Comparison of ENCODE assay signal across 16 mouse cellular contexts in the genomic region with DNA sequence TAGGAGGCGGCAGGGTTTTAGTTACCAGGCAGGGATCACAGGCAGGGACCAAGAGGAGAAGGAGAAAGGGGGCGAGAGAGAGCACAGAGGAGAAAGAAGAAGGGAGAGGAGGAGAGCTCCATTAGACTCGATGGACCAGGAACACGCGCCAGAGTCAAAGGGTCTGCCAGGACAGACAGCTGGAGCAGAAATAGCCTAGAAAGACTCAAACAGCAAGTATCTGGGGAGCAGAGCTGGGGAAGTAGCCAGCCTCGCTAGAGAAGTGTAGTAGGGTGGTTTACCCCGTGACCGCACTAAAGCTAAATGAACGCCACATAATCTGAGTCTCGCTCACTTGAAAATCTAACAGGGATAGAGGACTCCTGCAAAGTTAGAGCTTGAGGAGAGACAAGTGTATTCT. TPM values are rescaled to one million over a fixed set of nuclear protein-coding genes. Genes with fewer than 3 reads are reported as not detected.
DNase-seq lines count a peak whose midpoint lies in the region.
"Had no signal": no experiment of that assay in that cellular context is flagged by ENCODE, and none has a peak within 500 bp of the region (broad histone marks: within the 10 kb centered on the region; RNA-seq: fewer than 3 reads in every experiment).

No protein-coding gene starts in this region.

- DNase-seq in adrenal gland, postnatal 10 days, result peak; percentile 17
- no peak for DNase-seq in adrenal gland, adult 18-20 months (ENCODE audit: low spot score in 2 of 2)
- peak; percentile 34 for DNase-seq in gastrocnemius, adult 18-20 months (ENCODE audit: low spot score)
- peak; percentile 36 to 69 for DNase-seq in gastrocnemius, postnatal 4 days (ENCODE audit: low spot score in 2 of 2)
- DNase-seq in heart, postnatal 25 days (ENCODE audit: low spot score), result peak; percentile 31
- DNase-seq in embryo, embryonic 10 days (ENCODE audit: low spot score), result no peak
- DNase-seq in left cerebral cortex, postnatal 36 days (ENCODE audit: low spot score in 2 of 2), result no peak
- DNase-seq in spleen, postnatal 14 days (ENCODE audit: low spot score in 2 of 2), result no peak
- DNase-seq: adrenal gland, postnatal 25 days; cerebellum, adult 18-20 months; cerebellum, postnatal 14 days; kidney, postnatal 14 days; layer of hippocampus, adult 9-11 months; liver; lung, embryonic 14.5 days; right cerebral cortex, postnatal 4 days had no signal

- intact Hi-C loops in heart, postnatal 25 days (cut with DNase I), result loop anchor here (5.0 kb wide), 1 partner anchor 297 kb away; no protein-coding TSS in a partner anchor
- intact Hi-C loops in left cerebral cortex, postnatal 36 days (cut with DNase I), result loop anchor here (5.0 to 10.0 kb wide), 3 partner anchors 117 to 594 kb away; no protein-coding TSS in a partner anchor

RNA-seq across cellular contexts. Expression of a gene that starts 26.2 kb away (rescaled TPM):
- 100 to 1,000 TPM; 235 to 272 TPM for total RNA-seq in adrenal gland, postnatal 10 days (2021)
- 100 to 1,000 TPM; 203 to 249 TPM for total RNA-seq in adrenal gland, adult 18-20 months (2021)
- 100 to 1,000 TPM in 1 of 2 experiments, 10 to 100 TPM in 1; 85.1 to 119 TPM for total RNA-seq in gastrocnemius, adult 18-20 months (2021)
- 100 to 1,000 TPM; 186 to 196 TPM for total RNA-seq in gastrocnemius, postnatal 4 days (2021)
- 10 to 100 TPM; 73.6 to 82.5 TPM for total RNA-seq in heart, postnatal 25 days (2021)
- 100 to 1,000 TPM; 295 to 303 TPM for total RNA-seq in left cerebral cortex, postnatal 36 days (2021)

Comparison
In these comparisons a context has a peak if more than half of its experiments do, and no peak if none do; other contexts are left out.
1. DNase-seq: peak in adrenal gland, postnatal 10 days (single experiment), gastrocnemius, adult 18-20 months (single experiment), gastrocnemius, postnatal 4 days (2 of 2) and heart, postnatal 25 days (single experiment); none in adrenal gland, adult 18-20 months (0 of 2), embryo, embryonic 10 days (single experiment), left cerebral cortex, postnatal 36 days (0 of 2) and spleen, postnatal 14 days (0 of 2).